Mouse (Mus musculus): ENCODE measurements around the gene Hif1an. TPM values are rescaled to one million over a fixed set of nuclear protein-coding genes. Genes with fewer than 3 reads are reported as not detected.

Hif1an gene
- polyA plus RNA-seq (2014; fragmentation: Nextera tagmentation; extraction: Ambion mirVana): 21.0 and 28.2 TPM in 2 replicates

DNA sequence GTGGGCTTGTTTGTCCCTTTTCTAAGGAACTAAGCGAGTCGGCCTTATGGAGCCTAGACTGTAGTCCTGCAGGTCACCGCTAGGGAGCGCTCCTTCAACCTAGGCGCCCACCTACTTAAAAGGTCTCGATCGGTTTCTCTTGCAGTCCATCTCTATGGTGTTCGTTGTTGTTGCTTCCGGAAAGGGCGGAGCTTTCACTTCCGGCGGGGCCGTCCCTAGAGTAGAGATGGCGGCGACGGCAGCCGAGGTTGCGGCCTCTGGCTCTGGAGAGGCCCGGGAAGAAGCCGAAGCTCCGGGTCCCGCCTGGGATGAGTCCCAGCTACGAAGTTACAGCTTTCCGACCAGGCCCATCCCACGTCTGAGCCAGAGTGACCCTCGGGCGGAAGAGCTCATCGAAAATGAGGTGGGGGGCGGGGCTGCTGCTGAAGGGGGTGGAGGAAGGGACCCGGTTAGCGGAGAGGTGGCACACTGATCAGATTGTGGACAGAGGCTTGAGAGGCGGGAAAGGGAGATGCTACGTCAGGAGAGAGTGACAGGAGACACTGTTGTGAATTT is at the start of gene Hif1an:
Hif1an (plus strand) TSS at position 199 of the 555 bp plus-strand sequence.
- WGBS: under 1% methylated on average over 33 of the region's 33 CpGs
- Histone ChIP-seq H3K4me3 (ENCODE audit: low read depth, low read length) (peak within 1 kb of the TSS; percentile 58), H3K4me1 (ENCODE audit: control insufficient read depth, insufficient read depth, low read length) (peaks cover 20% of the 10 kb centered on the region), H3K4me2 (ENCODE audit: low read depth, low read length) (peak within 1 kb of the TSS; percentile 65), H3K9ac (replicated peaks; ENCODE audit: low read depth, low read length) (peak within 1 kb of the TSS; percentile 59), H3K27ac (ENCODE audit: low read depth, low read length) (peak within 1 kb of the TSS; percentile 35; the same call in 1 of the 2 replicates), H3K27me3 (ENCODE audit: control insufficient read depth, insufficient read depth, low read length) (no peaks in the 10 kb centered on the region), H3K9me3 (ENCODE audit: control insufficient read depth, low read length) (no peaks in the 10 kb centered on the region), H3K36me3 (ENCODE audit: control insufficient read depth, insufficient read depth, low read length) (peaks cover 19% of the 10 kb centered on the region)
- peak; percentile 98 for ATAC-seq (ENCODE audit: low read depth)

DNA sequence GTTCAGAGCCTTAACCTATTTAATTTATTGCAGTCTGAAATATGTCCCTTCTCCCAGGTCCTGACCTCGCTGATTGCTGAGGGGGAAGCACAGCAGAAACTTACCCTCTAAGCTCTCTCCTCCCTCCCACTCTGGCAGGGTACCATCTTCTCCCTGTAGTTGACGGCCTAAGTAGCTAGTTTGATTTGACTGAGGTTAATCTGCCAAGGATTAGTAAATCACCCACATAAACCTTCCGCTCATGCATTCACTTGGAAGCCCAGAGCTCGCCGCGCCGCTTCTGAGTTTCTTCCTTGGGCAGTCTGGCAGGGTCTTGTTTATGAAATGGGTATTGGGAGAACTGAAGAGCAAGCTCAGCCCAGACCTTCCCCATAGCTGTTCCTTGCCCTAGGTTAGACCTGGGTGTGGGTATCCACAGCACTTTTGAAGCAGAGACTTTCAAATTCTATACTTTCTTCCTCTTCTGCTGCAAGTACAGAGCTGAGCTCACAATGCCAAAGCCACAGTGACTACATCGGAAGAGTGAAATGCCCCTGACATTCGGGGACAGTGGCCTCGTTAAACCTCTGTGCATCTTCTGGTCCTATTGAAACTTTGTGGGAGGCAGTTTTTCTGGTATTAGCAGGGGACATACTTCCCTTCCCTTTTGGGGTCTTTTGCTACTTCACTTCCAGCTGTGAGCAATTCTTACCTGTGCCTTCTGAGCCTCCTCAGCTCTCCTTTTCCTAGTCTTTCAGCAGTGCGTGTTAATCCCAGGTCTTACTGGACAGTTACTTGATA is 49.4 kb upstream of the Hif1an start:
- Histone ChIP-seq H3K36me3 (ENCODE audit: control insufficient read depth, insufficient read depth, low read length) (no peaks in the 10 kb centered on the region), H3K9ac (replicated peaks; ENCODE audit: low read depth, low read length) (no peak overlapping the region), H3K9me3 (ENCODE audit: control insufficient read depth, low read length) (no peaks in the 10 kb centered on the region), H3K4me2 (ENCODE audit: low read depth, low read length) (no peak overlapping the region), H3K27ac (ENCODE audit: low read depth, low read length) (no peak overlapping the region), H3K4me3 (ENCODE audit: low read depth, low read length) (no peak overlapping the region), H3K27me3 (ENCODE audit: control insufficient read depth, insufficient read depth, low read length) (peaks cover 37% of the 10 kb centered on the region), H3K4me1 (ENCODE audit: control insufficient read depth, insufficient read depth, low read length) (peaks cover 18% of the 10 kb centered on the region)
- 9% methylated on average over 11 of the region's 11 CpGs for WGBS
- no peak for ATAC-seq (ENCODE audit: low read depth)

DNA sequence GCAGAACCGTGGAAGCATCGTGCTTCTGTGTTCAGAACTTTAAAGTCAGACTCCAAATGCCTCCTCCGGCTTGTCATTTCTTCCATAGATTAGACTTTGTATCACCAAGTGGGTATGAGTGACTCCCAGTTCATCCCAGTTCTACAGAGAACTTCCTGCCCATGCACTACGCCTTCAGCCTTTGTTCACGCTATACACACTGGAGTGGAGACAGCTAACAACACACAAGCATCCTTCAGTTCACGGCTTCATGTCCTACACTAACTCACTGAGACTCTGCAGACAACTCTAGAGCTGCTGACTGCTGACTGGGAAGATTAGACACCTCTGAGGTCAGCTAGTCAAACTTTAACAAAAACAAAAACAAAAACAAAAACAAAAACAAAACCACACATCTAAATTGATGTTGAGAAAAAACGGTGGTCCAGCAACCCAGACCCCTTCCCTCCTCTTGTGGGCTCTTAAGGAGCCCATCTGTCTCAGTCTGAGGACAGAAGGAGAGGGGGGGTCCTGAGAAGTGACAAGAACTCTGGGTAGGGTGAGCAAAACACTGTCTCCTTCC is 48.6 kb upstream of the Hif1an start:
- Histone ChIP-seq H3K4me2 (ENCODE audit: low read depth, low read length) (no peak overlapping the region), H3K9me3 (ENCODE audit: control insufficient read depth, low read length) (no peaks in the 10 kb centered on the region), H3K4me3 (ENCODE audit: low read depth, low read length) (no peak overlapping the region), H3K9ac (replicated peaks; ENCODE audit: low read depth, low read length) (no peak overlapping the region), H3K4me1 (ENCODE audit: control insufficient read depth, insufficient read depth, low read length) (peaks cover 18% of the 10 kb centered on the region), H3K36me3 (ENCODE audit: control insufficient read depth, insufficient read depth, low read length) (no peaks in the 10 kb centered on the region), H3K27me3 (ENCODE audit: control insufficient read depth, insufficient read depth, low read length) (peaks cover 36% of the 10 kb centered on the region), H3K27ac (ENCODE audit: low read depth, low read length) (no peak overlapping the region)
- 11% methylated on average over 7 of the region's 7 CpGs for WGBS
- no peak for ATAC-seq (ENCODE audit: low read depth)

DNA sequence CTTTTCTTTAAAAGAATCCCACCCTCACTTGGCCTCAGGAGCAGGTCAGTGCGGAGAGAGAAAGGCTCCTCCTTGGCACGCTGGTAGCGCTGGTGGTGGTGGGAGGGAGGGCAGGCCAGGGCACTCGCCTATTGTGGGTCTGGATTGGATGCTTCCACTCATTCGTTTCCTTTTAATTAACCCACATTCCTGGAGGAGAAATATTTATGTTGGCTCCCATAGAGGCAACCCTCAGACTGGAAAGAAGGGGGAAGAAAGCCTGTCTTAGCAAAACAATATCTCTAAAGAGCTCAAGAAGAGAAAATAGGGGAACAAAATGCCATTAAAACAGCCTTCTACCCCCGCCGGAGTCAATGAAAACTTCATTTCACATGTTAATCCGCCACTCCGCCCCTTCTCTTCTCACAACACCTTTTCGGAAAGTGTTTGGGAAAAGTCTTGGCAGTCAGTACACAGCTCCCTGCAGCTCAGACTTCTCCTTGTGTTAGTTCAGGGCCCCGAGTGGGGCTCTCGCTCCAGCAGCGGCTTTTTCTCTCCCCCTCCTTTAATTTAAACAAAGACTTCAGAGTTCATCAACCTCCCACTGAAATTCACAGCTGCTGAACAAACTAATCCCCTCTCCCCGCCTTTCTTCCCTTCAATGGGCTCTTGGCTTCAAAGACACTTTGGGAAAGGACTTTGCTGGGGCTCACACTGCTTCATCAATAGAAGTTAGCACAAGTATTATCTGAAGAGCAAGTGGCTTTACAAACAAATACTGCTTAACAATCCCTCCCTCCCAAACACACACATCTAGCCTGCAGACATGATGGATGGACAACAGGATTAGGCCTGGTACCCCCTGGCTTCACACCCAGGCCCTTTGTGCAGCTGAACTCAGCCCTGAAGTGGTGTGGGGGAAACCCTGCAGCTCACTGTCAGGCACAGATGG is 47.9 kb upstream of the Hif1an start:
- Histone ChIP-seq H3K9ac (replicated peaks; ENCODE audit: low read depth, low read length) (no peak overlapping the region), H3K4me1 (ENCODE audit: control insufficient read depth, insufficient read depth, low read length) (peaks cover 18% of the 10 kb centered on the region), H3K36me3 (ENCODE audit: control insufficient read depth, insufficient read depth, low read length) (no peaks in the 10 kb centered on the region), H3K27me3 (ENCODE audit: control insufficient read depth, insufficient read depth, low read length) (peaks cover 32% of the 10 kb centered on the region), H3K4me2 (ENCODE audit: low read depth, low read length) (no peak overlapping the region), H3K27ac (ENCODE audit: low read depth, low read length) (no peak overlapping the region), H3K4me3 (ENCODE audit: low read depth, low read length) (no peak overlapping the region), H3K9me3 (ENCODE audit: control insufficient read depth, low read length) (no peaks in the 10 kb centered on the region)
- WGBS: 5% methylated on average over 14 of the region's 14 CpGs
- peak; percentile 59 for ATAC-seq (ENCODE audit: low read depth)

DNA sequence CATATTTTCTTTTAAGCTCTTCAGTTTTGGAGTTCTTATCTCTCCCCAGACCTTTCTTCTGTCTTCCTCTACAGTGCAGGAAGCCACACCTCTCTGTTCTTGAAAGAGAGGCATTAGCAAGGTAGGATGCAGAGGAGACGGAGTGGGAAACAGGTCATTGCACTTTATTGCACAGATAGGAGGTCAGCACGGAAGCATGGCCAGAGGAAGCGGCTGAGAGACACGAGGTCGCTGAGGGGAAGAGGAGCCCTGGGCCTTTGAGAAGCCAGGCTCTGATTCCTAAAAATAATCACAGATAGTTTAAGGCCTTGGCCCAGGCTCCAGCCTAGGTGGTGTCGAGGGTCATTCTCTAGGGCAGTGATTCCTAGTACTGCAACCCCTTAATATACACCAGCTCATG is 46.9 kb upstream of the Hif1an start:
- H3K4me2 ChIP-seq (ENCODE audit: low read depth, low read length): no peak overlapping the region
- no peak overlapping the region for H3K4me3 ChIP-seq (ENCODE audit: low read depth, low read length)
- peaks cover 18% of the 10 kb centered on the region for H3K4me1 ChIP-seq (ENCODE audit: control insufficient read depth, insufficient read depth, low read length)
- no peak overlapping the region for H3K9ac ChIP-seq (replicated peaks; ENCODE audit: low read depth, low read length)
- no peak for ATAC-seq (ENCODE audit: low read depth)
- H3K27me3 ChIP-seq (ENCODE audit: control insufficient read depth, insufficient read depth, low read length): peaks cover 26% of the 10 kb centered on the region
- 35% methylated on average over 6 of the region's 6 CpGs for WGBS
- no peaks in the 10 kb centered on the region for H3K9me3 ChIP-seq (ENCODE audit: control insufficient read depth, low read length)
- H3K36me3 ChIP-seq (ENCODE audit: control insufficient read depth, insufficient read depth, low read length): no peaks in the 10 kb centered on the region
- H3K27ac ChIP-seq (ENCODE audit: low read depth, low read length): no peak overlapping the region

DNA sequence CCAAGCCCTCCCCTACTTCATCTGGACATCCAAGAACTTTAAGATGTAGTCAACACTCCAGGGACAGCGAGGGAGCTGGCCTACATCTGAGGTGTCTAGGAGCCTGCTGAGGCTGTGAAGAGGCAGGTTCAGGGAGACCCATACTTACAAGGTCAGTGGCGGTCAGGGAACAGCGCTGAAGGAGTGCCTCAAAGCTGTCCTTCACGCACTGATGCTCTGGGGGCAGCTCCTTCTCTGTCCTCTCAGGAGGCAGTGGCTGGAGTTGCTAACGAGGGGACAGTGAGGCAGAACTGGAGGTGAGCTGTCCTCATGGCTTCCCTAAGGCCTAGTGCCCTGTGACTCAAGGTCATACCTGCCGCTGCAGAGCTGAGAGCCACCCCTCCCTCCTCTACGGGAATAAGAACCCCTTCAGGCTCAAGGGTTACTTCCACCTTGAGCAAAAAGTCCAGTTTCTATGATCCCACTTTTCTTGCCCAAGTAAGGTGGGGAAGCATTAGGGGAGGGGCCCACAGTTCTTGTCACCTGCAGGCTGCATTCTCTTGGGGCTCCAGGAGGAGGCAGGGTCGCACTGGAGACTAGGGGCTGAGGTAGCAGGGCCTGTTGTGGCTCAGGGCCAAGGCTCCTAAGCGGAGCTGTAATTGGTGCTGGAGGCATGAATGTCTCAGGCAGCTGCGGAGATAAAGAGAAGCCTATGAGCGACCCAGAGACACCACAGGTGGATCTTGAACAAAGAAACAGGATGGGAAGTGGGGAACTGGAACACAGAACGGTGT is 44.5 kb upstream of the Hif1an start:
- no peak for ATAC-seq (ENCODE audit: low read depth)
- H3K36me3 ChIP-seq (ENCODE audit: control insufficient read depth, insufficient read depth, low read length): no peaks in the 10 kb centered on the region
- WGBS: 55% methylated on average over 12 of the region's 12 CpGs
- no peak overlapping the region for H3K4me3 ChIP-seq (ENCODE audit: low read depth, low read length)
- H3K4me1 ChIP-seq (ENCODE audit: control insufficient read depth, insufficient read depth, low read length): 0 out of 2 replicates have a peak, but pooled peaks cover 3% of the 10 kb centered on the region
- H3K9me3 ChIP-seq (ENCODE audit: control insufficient read depth, low read length): no peaks in the 10 kb centered on the region
- no peak overlapping the region for H3K4me2 ChIP-seq (ENCODE audit: low read depth, low read length)
- no peak overlapping the region for H3K9ac ChIP-seq (replicated peaks; ENCODE audit: low read depth, low read length)
- H3K27ac ChIP-seq (ENCODE audit: low read depth, low read length): no peak overlapping the region
- H3K27me3 ChIP-seq (ENCODE audit: control insufficient read depth, insufficient read depth, low read length): peaks cover 8% of the 10 kb centered on the region; the same call in 1 of the 2 replicates

DNA sequence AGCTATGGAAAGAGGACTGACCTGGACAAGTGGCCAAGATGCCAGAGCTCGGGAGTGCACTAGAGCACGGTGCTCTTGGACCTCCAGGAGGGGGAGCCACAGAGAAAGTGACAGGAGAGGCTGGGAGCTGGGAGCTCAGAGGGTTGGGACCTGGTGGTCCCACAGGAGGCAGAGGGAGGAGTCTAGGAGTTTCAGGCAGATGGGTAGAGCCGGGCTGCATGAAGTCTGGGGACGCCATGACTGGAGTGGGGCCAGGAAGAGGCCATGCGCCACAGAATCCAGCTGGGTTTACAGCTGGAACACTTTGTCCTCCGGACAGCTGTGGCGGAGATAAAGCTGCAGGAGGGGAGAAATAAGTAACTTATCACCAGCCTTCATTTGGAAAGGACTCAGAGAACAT is 43.5 kb upstream of the Hif1an start:
- no peaks in the 10 kb centered on the region for H3K9me3 ChIP-seq (ENCODE audit: control insufficient read depth, low read length)
- H3K27ac ChIP-seq (ENCODE audit: low read depth, low read length): no peak overlapping the region
- no peaks in the 10 kb centered on the region for H3K36me3 ChIP-seq (ENCODE audit: control insufficient read depth, insufficient read depth, low read length)
- no peak overlapping the region for H3K4me2 ChIP-seq (ENCODE audit: low read depth, low read length)
- WGBS: 12% methylated on average over 7 of the region's 7 CpGs
- no peak overlapping the region for H3K9ac ChIP-seq (replicated peaks; ENCODE audit: low read depth, low read length)
- H3K27me3 ChIP-seq (ENCODE audit: control insufficient read depth, insufficient read depth, low read length): peaks cover 5% of the 10 kb centered on the region; the same call in 1 of the 2 replicates
- H3K4me3 ChIP-seq (ENCODE audit: low read depth, low read length): no peak overlapping the region
- 0 out of 2 replicates have a peak, but pooled peaks cover 1% of the 10 kb centered on the region for H3K4me1 ChIP-seq (ENCODE audit: control insufficient read depth, insufficient read depth, low read length)
- no peak for ATAC-seq (ENCODE audit: low read depth)

DNA sequence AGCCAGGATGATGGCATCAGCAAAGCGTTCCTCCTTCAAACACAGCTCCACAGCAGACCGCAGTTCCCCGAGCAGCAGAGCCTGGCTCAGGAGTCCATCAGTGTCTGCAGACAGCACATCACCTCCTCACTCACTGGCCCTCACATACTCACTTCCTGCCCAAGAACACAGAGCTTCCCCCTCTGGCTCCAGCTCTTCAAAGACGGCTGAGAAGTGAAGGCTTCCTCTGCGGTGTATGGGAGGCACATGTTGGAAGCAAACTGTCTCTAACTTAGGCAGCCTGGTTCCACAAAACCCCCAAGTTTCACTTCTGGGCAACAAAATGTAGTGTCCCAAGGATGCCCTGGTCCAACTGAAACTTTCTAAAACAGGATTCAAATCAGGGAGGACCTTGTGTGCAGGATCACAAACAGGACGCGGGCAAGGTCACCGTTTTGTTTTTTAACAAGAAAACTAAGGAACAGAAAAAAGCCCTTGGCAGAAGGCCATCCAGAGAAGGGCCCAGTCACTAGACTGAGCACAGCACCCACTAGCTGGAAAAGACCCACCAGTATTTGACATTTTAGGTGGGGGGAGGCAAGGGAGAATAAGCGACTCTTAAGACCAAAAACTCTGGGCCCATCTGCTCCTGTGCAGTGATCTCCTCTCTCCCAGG is 37.0 kb upstream of the Hif1an start:
- H3K9ac ChIP-seq (replicated peaks; ENCODE audit: low read depth, low read length): no peak overlapping the region
- H3K9me3 ChIP-seq (ENCODE audit: control insufficient read depth, low read length): no peaks in the 10 kb centered on the region
- no peak for ATAC-seq (ENCODE audit: low read depth)
- 87% methylated on average over 9 of the region's 9 CpGs for WGBS
- no peaks in the 10 kb centered on the region for H3K27me3 ChIP-seq (ENCODE audit: control insufficient read depth, insufficient read depth, low read length)
- no peaks in the 10 kb centered on the region for H3K4me1 ChIP-seq (ENCODE audit: control insufficient read depth, insufficient read depth, low read length)
- H3K27ac ChIP-seq (ENCODE audit: low read depth, low read length): no peak overlapping the region
- no peaks in the 10 kb centered on the region for H3K36me3 ChIP-seq (ENCODE audit: control insufficient read depth, insufficient read depth, low read length)
- no peak overlapping the region for H3K4me2 ChIP-seq (ENCODE audit: low read depth, low read length)
- no peak overlapping the region for H3K4me3 ChIP-seq (ENCODE audit: low read depth, low read length)

All from neural tube, embryonic 14.5 days (tissue).